Mouse (Mus musculus): ENCODE results near the gene Frrs1.

Frrs1 gene

GRCm38 (mm10) chr3:116848936-116849335, 10.3 kb upstream of the Frrs1 start:
- no peak for DNase-seq

- no peak for DNase-seq
These were observed 8.9 kb upstream of the Frrs1 start for GRCm38 (mm10) chr3:116850376-116850775.

- DNase-seq = no peak
These were observed 6.8 kb upstream of the Frrs1 start for GRCm38 (mm10) chr3:116852421-116852820.

GRCm38 (mm10) chr3:116857611-116858010, 1.7 kb upstream of the Frrs1 start:
- DNase-seq = no peak

- DNase-seq = no peak
These were observed 488 bp downstream of the Frrs1 start for GRCm38 (mm10) chr3:116859752-116860151.

GRCm38 (mm10) chr3:116860333-116861222, 1.3 kb downstream of the Frrs1 start:
- no peak for DNase-seq

- DNase-seq = no peak
These were observed 1.9 kb downstream of the Frrs1 start for GRCm38 (mm10) chr3:116861223-116861539.

GRCm38 (mm10) chr3:116861540-116862067, 2.3 kb downstream of the Frrs1 start:
- DNase-seq = peak; percentile 40 to 59

- DNase-seq = no peak
These were observed 3.4 kb downstream of the Frrs1 start for GRCm38 (mm10) chr3:116862621-116863020.

- DNase-seq = no peak
These were observed 5.2 kb downstream of the Frrs1 start for GRCm38 (mm10) chr3:116864421-116864820.

GRCm38 (mm10) chr3:116865199-116865636, 6.0 kb downstream of the Frrs1 start:
- DNase-seq = no peak

GRCm38 (mm10) chr3:116870372-116870771, 11.1 kb downstream of the Frrs1 start:
- no peak for DNase-seq

- DNase-seq = no peak
These were observed 23.1 kb downstream of the Frrs1 start for GRCm38 (mm10) chr3:116882221-116882960.

- no peak for DNase-seq
These were observed 25.7 kb downstream of the Frrs1 start for GRCm38 (mm10) chr3:116884941-116885340.

- no peak for DNase-seq
These were observed 30.1 kb downstream of the Frrs1 start for GRCm38 (mm10) chr3:116889358-116889757.

- no peak for DNase-seq
These were observed 31.3 kb downstream of the Frrs1 start for GRCm38 (mm10) chr3:116890576-116890975.

- DNase-seq = no peak
These were observed 32.4 kb downstream of the Frrs1 start for GRCm38 (mm10) chr3:116891436-116892205.

- no peak for DNase-seq
These were observed 32.9 kb downstream of the Frrs1 start for GRCm38 (mm10) chr3:116892206-116892563.

- DNase-seq = no peak
These were observed 33.6 kb downstream of the Frrs1 start for GRCm38 (mm10) chr3:116892872-116893271.

- DNase-seq = no peak
These were observed 44.9 kb downstream of the Frrs1 start for GRCm38 (mm10) chr3:116904158-116904557.

GRCm38 (mm10) chr3:116905898-116906297, 46.6 kb downstream of the Frrs1 start:
- DNase-seq = no peak

- DNase-seq = no peak
These were observed 47.3 kb downstream of the Frrs1 start for GRCm38 (mm10) chr3:116906596-116906995.

GRCm38 (mm10) chr3:116914374-116914773, 55.1 kb downstream of the Frrs1 start:
- no peak for DNase-seq
